Mouse (Mus musculus): Measurements from ENCODE around the gene Hydin.
"Not testable (repeated sequence)": the region's sequence is repeated elsewhere in the genome, so short reads cannot be mapped to it uniquely, and the experiment has no call there.

Gene Hydin

DNA sequence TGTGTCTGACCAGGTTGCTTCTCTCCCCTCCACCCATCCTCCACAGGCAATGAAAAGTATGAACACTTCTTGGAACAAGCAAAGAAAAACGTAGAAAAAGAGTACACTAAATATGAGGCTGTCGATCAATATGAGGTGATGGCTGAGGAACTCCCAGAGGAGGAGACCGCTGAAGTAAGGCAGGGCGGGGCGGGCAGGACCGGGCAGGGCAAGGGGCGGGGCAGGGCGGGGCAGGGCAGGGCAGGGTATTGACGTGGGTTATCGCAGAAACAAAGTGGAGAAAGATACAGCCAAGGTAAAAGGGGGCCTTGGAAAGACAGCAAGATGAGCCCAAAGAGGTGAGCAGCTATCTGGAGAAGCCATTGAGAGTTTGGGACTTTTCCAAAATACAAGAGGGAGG, 236.1 kb downstream of the Hydin start:
- no peak for DNase-seq (ENCODE audit: extremely low read depth, insufficient read length, low spot score)

DNA sequence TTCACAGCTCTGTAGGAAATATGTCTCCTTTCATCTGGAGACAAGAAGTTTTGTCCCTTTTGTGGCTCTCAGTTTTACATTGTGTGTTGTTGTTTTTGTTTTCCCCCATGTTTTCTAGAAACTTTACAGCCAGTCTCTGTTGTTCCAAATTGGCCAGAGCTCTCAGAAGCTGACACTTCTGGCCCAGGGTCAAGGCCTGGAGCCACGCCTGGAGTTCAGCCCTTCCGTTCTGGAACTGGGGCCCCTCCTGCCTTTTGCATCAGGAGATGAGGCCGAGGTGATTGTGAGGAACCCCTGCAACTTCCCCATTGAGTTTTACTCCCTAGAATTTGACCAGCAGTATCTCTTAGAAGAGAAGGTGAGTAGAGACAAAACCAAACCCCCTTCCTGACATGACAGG, 242.0 kb downstream of the Hydin start:
- no peak for DNase-seq (ENCODE audit: extremely low read depth, insufficient read length, low spot score)

DNA sequence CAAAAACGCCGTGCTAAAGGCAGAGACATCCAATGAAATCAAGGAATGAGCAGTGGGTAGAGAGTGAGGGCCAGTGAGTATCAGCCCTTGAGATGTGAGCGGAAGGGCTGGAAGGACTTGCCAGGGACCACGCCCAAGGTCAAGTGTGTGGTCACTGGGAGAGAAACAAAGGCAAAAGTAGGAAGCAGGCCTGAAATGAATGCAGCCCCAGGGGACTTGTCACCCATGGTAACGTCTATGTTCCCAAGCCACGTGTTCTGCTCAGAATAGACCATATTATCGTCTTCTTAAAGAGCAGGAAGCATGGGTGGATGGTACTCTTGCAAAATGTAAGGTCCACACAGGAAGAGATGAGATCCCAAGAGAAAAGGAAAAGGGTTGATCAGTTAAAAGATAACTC, 253.0 kb downstream of the Hydin start:
- peak; percentile 9 for DNase-seq (ENCODE audit: extremely low read depth, insufficient read length, low spot score)

DNA sequence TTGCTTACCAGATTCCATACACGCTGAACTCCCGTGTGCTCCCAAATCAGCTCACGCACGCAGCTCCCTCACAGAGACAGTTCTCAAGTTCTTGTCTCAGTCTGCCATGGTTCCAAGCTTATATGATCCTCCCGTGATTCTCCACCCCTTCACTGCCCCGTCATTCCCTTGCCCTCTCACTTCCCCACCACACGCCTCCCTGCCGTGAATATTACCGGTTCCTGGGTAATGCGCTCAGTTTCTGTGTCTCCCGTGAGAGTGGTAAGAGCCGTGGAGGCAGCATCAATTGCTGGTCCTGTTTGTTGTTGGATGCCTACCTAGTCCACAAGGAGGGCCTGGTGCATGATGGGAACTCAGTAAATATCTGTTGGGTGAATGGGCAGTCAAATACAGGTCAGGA, 255.1 kb downstream of the Hydin start:
- no peak for DNase-seq (ENCODE audit: extremely low read depth, insufficient read length, low spot score)

DNA sequence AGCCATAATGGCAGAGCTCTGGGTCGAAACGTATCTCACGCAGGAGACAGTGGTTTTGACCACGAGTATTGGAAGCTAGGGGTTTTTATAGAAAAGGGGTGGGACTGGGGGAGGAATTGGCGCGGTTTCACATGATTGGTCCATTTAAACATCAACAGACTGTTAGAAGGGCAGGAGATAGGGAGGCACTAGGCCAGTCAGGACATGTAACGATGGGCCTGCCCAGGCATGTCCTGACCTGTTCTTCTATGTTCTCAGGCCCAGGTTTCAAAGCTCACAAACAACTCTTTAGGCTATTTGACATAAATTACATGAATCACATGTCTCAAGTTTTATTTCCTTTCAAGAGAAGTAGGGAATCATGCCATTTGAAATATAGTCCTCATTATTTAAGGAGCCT, 255.7 kb downstream of the Hydin start:
- DNase-seq (ENCODE audit: extremely low read depth, insufficient read length, low spot score) = not testable (repeated sequence)

DNA sequence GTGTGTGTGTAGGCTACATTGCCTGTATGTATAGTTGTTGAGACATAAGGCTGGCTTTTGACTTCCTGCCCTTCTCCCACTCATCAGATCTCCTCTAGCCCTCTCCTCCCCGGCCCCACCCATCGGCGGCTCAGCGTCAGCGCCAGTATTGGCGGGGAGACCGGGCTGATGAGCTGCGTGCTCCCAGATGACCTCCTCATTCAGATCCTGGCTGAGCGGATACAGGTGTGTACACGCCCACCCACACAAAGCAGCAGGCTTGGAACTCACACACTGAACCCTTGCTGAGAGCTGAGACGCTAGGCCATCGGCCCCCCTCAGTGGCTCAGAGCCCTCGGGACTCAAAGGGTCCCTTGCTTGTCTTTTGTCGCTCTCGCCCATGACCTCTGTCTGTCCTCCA, 256.2 kb downstream of the Hydin start:
- no peak for DNase-seq (ENCODE audit: extremely low read depth, insufficient read length, low spot score)

DNA sequence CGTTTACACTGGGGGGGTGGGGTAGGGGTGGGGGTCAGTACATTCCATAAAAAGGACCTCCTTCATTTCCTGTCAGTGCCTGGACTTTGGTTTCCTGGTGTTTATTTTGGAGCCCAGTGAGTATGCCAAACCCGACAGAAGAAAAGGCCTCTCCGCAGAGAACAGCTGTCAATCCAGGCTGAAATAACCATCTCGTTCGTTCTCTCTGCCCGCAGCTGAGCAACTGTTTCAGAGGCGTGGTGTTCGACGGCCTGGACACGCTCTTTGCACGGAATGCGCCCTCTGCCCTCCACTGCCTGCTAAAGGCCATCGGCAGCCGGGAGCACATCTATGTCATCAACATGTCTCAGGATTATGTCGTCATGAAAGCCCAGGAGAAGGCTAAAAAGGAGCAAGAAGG, 258.5 kb downstream of the Hydin start:
- DNase-seq (ENCODE audit: extremely low read depth, insufficient read length, low spot score) = no peak

DNA sequence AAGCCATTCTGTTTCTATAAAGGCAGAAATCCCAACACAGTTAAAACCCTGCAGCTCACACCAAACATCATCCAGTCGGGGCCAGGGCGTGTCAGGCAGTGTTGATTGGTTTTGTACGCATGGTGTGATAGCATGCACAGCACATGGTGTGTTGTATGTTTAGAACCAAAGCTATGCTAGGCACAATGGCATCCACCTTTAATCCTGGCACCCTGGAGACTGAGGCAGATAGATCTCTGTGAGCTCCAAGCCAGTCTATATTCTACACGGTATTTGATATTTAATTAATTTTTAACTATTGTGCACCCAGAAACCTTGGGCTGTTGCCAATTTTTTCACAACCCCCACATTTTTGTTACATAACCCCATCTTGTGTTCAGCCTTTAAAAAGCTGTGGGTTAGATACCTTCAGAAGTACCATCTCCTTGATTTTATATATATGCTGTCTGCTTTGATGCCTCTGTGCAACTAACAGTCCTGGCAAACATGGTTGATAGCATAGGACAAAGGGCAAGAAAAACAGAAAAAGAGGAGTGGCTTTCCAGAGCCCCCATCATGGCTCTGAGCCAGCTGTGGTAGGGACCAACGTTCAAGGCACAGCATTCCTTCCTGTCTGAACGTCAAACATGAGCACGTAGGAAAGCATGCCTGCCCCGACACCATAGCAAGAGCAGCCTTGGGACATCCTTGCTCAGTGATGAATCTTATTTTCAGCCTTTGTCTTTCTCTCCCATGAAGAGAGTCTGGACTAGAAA, 263.4 kb downstream of the Hydin start:
- no peak for DNase-seq (ENCODE audit: extremely low read depth, insufficient read length, low spot score)

DNA sequence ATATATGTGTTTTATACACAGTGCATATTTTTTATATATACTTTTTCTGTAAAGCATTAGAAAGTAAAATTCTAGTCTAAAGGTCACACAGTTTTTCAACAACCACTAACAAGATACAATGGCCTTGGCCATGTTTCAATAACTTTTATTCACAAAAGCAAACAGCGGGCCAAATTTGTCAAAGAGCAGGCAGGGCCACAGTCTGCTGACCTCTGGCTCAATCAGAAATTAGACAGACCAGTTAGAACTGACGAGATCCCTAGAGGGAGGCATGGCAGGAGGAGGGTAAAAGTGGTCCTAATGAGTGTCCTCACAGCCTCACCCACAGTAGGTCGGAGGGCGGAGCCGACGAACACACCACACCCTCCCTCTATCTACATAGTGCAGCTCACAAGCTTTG, 267.0 kb downstream of the Hydin start:
- no peak for DNase-seq (ENCODE audit: extremely low read depth, insufficient read length, low spot score)

DNA sequence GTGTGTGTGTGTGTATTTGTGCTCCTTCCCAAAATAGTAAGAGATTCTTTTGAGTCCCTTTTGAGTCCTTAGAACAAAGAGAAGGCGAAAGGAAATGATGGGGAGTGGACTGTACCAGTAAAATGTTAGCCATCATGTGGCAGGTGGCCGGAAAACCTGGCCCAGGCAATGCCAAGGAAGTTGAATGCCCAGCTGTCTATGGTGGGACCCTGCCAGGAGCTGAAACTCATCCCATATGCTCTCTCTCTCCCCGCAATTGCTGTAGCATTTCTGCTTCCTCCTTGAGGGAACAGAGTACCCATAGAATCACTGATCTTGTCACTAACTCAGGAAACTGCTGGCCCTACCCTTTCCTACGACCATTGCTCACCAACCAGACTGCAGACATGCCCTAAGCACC, 271.1 kb downstream of the Hydin start:
- no peak for DNase-seq (ENCODE audit: extremely low read depth, insufficient read length, low spot score)

DNA sequence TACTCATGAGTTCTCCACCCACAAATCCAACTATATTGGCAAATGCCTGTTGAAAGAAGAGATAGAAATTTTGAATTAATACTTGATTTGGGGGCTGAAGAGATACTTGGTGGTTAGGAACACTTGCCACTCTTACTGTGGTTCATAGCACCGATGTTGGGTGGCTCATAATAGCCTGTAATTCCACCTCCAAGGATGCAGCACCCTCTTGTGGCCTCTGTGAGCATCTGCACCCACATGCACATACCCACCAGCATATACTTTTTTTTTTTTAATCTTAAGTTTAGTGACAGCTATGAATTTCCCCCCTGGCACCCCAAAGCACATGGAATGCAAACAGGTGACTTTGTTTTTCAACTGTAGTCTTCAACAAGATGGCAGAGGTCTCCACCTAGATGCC, 283.6 kb downstream of the Hydin start:
- DNase-seq (ENCODE audit: extremely low read depth, insufficient read length, low spot score) = no peak

DNA sequence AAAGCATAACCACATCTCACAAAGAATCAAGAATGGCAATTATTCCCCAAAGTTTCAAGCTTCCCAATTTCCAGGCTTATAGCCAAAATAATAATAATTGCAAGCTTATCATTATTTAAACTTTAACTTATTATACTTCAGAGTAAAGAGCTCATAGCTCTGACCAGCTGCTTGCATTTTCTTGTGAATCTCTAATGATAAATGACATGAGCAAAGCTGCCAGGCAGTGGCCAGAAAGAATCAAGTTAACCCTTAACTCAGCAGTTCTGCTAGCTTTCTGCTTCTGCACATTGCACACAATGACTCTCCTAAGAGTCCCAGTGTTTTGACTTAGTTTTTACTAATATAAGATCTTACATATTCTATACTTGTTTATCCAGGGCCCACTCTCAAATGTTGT, 285.3 kb downstream of the Hydin start:
- not testable (repeated sequence) for DNase-seq (ENCODE audit: extremely low read depth, insufficient read length, low spot score)

DNA sequence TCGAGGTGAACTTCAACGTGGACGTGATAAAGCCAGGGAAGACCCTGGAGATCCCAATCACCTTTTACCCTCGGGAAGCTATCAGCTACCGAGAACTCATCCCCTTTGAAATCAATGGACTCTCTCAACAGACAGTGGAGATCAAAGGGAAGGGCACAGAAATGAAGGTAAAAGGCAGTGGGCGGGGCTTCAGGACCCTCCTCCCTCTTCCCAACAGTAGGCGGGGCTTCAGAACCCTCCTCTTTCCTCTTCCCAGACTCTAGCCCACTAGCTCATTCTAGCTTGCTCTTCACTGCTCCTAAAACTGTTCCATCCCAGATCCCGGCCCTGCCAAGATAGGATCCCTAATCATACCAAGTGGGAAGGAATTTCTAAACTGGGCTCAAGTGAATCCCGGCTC, 325.9 kb downstream of the Hydin start:
- DNase-seq (ENCODE audit: extremely low read depth, insufficient read length, low spot score) = no peak

DNA sequence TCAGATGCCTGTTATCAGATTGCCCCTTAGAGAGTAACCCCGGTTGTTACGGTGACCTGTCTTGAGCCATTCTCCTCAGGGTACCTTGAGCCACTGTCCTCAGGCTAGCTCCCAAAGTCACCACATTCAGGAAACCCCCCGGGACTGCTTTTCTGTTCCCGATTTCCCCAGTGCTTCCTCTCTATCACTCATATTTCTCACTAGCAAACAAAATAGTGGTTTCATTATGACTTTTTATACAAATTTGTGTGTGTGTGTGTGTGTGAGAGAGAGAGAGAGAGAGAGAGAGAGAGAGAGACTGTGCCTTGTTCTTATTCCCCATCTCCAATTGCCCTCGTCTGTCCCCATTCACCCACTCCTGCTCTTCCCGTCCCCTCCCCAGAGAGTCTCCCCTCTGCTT, 327.4 kb downstream of the Hydin start:
- DNase-seq (ENCODE audit: extremely low read depth, insufficient read length, low spot score) = no peak

DNA sequence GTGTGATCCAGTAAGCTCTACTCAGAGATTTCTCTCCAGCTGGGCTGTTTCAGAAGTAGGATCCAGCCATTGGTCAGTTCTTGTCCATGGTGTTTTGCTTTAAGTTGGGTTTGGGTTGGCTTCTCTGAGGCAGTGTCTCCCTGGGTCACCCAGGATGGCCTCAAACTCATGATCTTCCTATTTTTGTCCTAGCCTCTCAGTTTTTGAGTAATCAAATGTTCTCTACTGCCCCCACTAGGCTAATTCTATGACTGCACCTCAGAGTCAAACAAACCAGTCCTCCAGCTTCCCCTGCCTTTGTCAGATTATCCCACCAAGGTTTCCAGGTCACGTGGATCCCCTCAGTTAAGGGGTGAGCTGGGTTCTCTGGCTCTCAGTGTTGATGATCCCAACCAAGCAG, 337.8 kb downstream of the Hydin start:
- no peak for DNase-seq (ENCODE audit: extremely low read depth, insufficient read length, low spot score)

DNA sequence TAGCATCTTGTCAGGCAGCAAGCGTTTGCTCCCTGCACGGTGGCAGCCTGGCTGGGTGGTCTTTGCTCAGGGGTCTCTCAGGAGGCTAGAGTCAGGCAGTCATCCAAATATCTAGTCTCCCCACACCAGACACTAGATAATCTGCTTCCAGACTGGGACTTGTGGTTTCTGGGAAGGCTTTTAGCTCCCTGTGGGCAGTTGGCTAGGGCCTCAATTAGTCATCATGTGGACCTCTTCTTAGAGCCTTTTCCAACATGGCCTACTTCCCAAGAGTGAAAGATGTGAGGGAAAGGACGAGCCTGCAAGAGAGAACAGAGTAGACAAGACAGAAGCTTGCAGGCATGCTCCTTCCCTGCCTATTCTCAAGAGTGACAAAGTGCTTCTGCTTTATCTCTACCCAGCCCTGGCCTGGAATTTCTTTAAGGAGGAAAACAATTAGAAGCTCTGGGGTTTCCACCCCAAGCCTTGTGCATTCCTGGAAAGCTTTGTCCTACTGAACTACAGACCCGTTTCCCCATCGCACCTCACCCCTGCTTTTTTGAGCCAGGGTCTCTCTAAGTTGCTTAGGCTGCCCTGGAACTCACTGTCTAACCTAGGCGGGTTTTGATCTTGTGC, 338.7 kb downstream of the Hydin start:
- no peak for DNase-seq (ENCODE audit: extremely low read depth, insufficient read length, low spot score)

DNA sequence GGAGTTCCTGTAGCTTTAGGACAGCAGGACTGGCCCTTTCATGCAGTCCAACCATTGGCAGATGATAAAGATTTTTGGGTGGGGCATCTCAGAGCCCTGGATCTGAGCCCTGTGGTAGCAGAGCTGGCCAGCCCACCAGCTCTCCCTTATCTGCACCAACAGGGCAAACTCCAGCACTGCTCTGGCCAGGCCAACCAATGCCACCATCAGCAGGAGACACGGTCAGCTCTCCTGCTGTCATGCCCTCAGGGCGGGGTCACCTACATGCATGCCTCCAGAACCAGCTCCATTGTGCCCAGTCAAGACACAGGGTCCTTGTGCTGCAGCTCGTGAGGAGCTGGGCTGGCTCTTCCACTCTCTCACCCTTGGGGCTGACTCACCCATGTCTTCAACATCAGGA, 349.0 kb downstream of the Hydin start:
- no peak for DNase-seq (ENCODE audit: extremely low read depth, insufficient read length, low spot score)

DNA sequence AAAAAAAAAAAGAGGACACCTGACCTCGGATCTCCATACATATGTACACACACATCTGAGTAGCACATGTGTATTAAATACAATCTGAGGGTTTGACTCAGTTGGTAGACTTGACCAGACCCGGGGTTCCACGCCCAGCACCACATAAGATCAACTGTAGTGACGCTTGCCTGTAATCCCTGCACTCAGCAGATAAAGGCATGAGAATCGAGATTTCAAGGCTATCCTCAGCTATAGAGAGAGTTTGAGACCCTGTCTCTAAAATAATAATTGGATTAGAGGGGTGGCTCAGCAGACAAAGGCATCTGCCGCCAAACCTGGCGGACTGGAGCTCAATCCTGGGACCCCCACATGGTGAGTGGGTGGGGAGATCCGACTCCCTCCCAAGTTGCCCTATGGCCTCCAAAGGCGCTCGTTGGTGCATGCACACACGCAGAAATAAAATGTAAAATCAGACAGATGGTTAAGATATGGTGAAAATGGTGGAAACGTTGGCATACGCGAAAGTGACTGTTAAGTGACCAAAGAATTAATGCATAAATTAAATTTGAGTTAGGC, 351.1 kb downstream of the Hydin start:
- DNase-seq (ENCODE audit: extremely low read depth, insufficient read length, low spot score) = no peak

DNA sequence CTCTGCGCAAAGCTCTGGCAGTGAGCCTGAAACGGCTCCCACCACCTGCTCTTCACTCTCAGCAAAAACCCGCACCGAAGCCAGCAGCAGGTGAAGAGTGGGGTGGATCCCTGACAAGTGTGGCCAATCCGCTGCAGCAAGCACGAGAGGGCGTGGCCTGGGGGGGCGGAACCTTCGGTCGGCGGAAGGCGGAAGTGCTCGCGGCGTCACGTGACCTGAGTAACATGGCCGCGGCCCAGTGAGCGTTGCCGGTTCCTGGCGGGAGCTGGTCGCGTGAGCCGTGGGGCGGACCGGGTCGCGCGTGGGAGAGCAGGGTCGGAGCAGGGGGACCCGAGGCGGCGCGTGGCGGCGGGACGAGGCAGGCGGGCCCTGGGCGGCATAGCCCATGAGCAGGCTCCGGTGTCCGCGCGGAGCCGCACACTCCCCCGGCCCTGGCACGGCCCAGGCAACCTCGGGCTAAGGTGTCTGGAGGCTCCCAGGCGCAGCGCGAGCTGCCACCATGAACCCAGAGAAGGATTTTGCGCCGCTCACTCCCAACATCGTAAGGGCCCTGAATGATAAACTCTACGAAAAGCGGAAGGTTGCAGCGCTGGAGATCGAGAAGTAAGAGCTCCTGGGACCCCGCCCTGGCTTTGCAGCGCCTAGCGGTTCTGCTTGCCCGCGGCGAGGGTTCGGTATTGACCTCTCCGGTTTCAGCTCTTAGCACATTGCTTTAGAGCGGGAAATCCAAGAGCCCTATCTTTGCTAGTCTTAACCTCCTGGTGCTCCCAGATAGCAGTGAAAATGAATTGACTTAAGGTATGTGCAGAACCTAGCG, 351.8 kb downstream of the Hydin start, which contains the start of gene Vac14:
Vac14 (plus strand) TSS at position 195 of the 817 bp plus-strand sequence.
- peak; percentile 89 for DNase-seq (ENCODE audit: extremely low read depth, insufficient read length, low spot score)

DNA sequence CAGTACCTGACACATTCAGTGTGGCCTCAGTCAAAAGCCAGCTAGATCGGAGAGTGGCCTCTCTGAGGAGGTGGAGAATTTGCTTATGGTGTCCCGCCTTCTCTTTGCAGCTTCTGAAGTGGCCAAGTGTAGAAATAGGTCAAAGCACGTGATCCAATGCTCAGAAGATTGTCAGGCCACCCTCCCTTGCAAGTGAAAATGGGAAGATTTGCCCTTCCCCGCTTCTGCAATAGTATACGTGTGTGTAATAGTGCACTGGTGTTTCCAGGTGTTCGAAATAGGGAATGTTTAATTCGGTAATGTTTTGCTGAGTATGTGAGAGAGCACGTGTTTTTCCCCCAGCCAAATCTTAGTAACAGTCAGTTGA, 352.4 kb downstream of the Hydin start:
- DNase-seq (ENCODE audit: extremely low read depth, insufficient read length, low spot score) = no peak

DNA sequence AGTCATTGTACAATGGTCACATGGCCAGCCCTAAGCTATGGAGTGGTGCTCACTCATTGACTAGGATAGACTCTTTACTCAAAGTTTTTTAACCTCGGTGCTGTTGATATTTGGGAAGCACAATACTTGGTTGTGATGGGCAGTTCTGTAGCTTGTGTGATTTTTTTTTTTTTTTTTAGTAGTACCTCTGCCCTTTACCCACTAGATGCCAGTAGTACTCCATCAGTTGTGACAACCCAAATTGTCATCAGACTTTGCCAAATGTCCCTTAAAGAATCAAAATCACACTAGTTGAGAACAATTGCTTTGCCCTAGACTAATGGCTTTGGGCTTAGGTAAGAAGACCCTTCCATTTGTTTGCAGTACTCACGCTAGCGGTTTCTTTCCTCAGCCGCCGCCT, 353.1 kb downstream of the Hydin start:
- DNase-seq (ENCODE audit: extremely low read depth, insufficient read length, low spot score) = no peak

Data from 3134 (cell line).